Mouse (Mus musculus) heart, embryonic 15.5 days (tissue): ENCODE measurements around the gene Tbcel. TPM values are rescaled to one million over a fixed set of nuclear protein-coding genes. Genes with fewer than 3 reads are reported as not detected.

Source experiments
- ATAC-seq: fragments of 200-750 bp; cut with Nextera tagmentation; replicated peaks from 2 replicates; pipeline ENCODE4 v1.8.0; 2017; ENCODE audit warnings: low read depth, moderate TSS enrichment; ENCODE audit not compliant: insufficient number of reproducible peaks, insufficient read depth, low FRiP score
- H3K27ac ChIP-seq: fragments of 300-500 bp; sonication (generic); 2 replicates; pipeline ENCODE4 v1.5.1; 2015; ENCODE audit warnings: mild to moderate bottlenecking, inconsistent platforms
- H3K27me3 ChIP-seq: fragments of 300-500 bp; sonication (generic); 2 replicates; pipeline ENCODE4 v1.6.1; 2015; ENCODE audit warnings: inconsistent platforms
- H3K36me3 ChIP-seq: fragments of 300-500 bp; sonication (generic); 2 replicates; pipeline ENCODE4 v1.6.1; 2015; ENCODE audit warnings: mild to moderate bottlenecking, inconsistent platforms
- H3K4me1 ChIP-seq: fragments of 300-500 bp; sonication (generic); replicated peaks from 2 replicates; pipeline ENCODE4 v1.6.1; 2015; ENCODE audit warnings: inconsistent platforms
- H3K4me2 ChIP-seq: fragments of 300-500 bp; sonication (generic); 2 replicates; pipeline ENCODE4 v1.6.1; 2015; ENCODE audit warnings: inconsistent platforms, mild to moderate bottlenecking, moderate library complexity
- H3K4me3 ChIP-seq: fragments of 300-500 bp; sonication (generic); 2 replicates; pipeline ENCODE4 v1.5.1; 2015; ENCODE audit warnings: mild to moderate bottlenecking, inconsistent platforms
- H3K9ac ChIP-seq: fragments of 300-500 bp; sonication (generic); 2 replicates; pipeline ENCODE4 v1.6.1; 2015; ENCODE audit warnings: mild to moderate bottlenecking, inconsistent platforms
- H3K9me3 ChIP-seq: fragments of 300-500 bp; sonication (generic); replicated peaks from 2 replicates; pipeline ENCODE4 v1.6.1; 2016; ENCODE audit warnings: inconsistent platforms
- WGBS: fragments of 180-500 bp; shearing (Covaris S2); methylation state at CpG from one replicate; pipeline ENCODE4 v1.1.7; 2015; ENCODE audit warnings: mixed read lengths; 5-methylcytosine and 5-hydroxymethylcytosine counted together
- polyA plus RNA-seq: library from polyadenylated mRNA; unstranded; fragments of >200 nt; fragmentation: Nextera tagmentation; extraction: Ambion mirVana; gene quantifications from 2 replicates; pipeline ENCODE4 v1.2.1, GENCODE M21; 2015

Gene Tbcel
- polyA plus RNA-seq, 1 experiment from 2014 or later = 2.5 TPM

- peak; percentile 77; the same call in 1 of the 2 replicates for ATAC-seq
- WGBS = 47% methylated on average over 8 of the region's 8 CpGs
- peaks cover 17% of the 10 kb centered on the region for H3K4me1 ChIP-seq
- no peak overlapping the region for H3K27ac ChIP-seq
- H3K4me3 ChIP-seq = no peak overlapping the region
- peaks cover 30% of the 10 kb centered on the region for H3K27me3 ChIP-seq
- H3K9ac ChIP-seq = no peak overlapping the region
- no peaks in the 10 kb centered on the region for H3K9me3 ChIP-seq
- no peaks in the 10 kb centered on the region for H3K36me3 ChIP-seq
- H3K4me2 ChIP-seq = 0 out of 2 replicates have a peak overlapping the region, but pooled peaks have one; percentile 11
Measured at GRCm38 (mm10) chr9:42463220-42463989, 44.2 kb downstream of the Tbcel start.

GRCm38 (mm10) chr9:42462585-42463219 lies 44.9 kb downstream of the Tbcel start:
- Histone ChIP-seq H3K27ac (no peak overlapping the region), H3K4me1 (peaks cover 17% of the 10 kb centered on the region), H3K36me3 (no peaks in the 10 kb centered on the region), H3K4me3 (no peak overlapping the region), H3K9ac (no peak overlapping the region), H3K9me3 (no peaks in the 10 kb centered on the region), H3K27me3 (peaks cover 37% of the 10 kb centered on the region), H3K4me2 (no peak overlapping the region)
- 71% methylated on average over 7 of the region's 7 CpGs for WGBS
- ATAC-seq = no peak

GRCm38 (mm10) chr9:42461390-42462108 lies 46.1 kb downstream of the Tbcel start:
- H3K4me3 ChIP-seq = no peak overlapping the region
- H3K27ac ChIP-seq = 0 out of 2 replicates have a peak overlapping the region, but pooled peaks have one; percentile 7
- H3K36me3 ChIP-seq = no peaks in the 10 kb centered on the region
- H3K4me2 ChIP-seq = peak overlapping the region; percentile 9
- ATAC-seq = peak; percentile 75
- H3K27me3 ChIP-seq = peaks cover 44% of the 10 kb centered on the region
- H3K9ac ChIP-seq = no peak overlapping the region
- WGBS = 12% methylated on average over 11 of the region's 11 CpGs
- no peaks in the 10 kb centered on the region for H3K9me3 ChIP-seq
- peaks cover 17% of the 10 kb centered on the region for H3K4me1 ChIP-seq

- no peak overlapping the region for H3K27ac ChIP-seq
- no peak overlapping the region for H3K4me3 ChIP-seq
- peaks cover 17% of the 10 kb centered on the region for H3K4me1 ChIP-seq
- H3K27me3 ChIP-seq = peaks cover 42% of the 10 kb centered on the region
- no peaks in the 10 kb centered on the region for H3K36me3 ChIP-seq
- H3K9me3 ChIP-seq = no peaks in the 10 kb centered on the region
- H3K9ac ChIP-seq = no peak overlapping the region
- 82% methylated on average over 10 of the region's 10 CpGs for WGBS
- no peak for ATAC-seq
- H3K4me2 ChIP-seq = no peak overlapping the region
Measured at GRCm38 (mm10) chr9:42460353-42460752, 47.3 kb downstream of the Tbcel start.

GRCm38 (mm10) chr9:42459736-42460135 lies 47.9 kb downstream of the Tbcel start:
- no peak overlapping the region for H3K9ac ChIP-seq
- no peak overlapping the region for H3K4me2 ChIP-seq
- H3K36me3 ChIP-seq = no peaks in the 10 kb centered on the region
- no peaks in the 10 kb centered on the region for H3K9me3 ChIP-seq
- WGBS = 82% methylated on average over 6 of the region's 6 CpGs
- H3K4me3 ChIP-seq = no peak overlapping the region
- peaks cover 44% of the 10 kb centered on the region for H3K27me3 ChIP-seq
- H3K4me1 ChIP-seq = peaks cover 17% of the 10 kb centered on the region
- no peak overlapping the region for H3K27ac ChIP-seq
- no peak for ATAC-seq

- Histone ChIP-seq H3K4me1 (peaks cover 17% of the 10 kb centered on the region), H3K36me3 (no peaks in the 10 kb centered on the region), H3K27ac (no peak overlapping the region), H3K27me3 (peaks cover 40% of the 10 kb centered on the region), H3K9ac (no peak overlapping the region), H3K9me3 (no peaks in the 10 kb centered on the region), H3K4me3 (no peak overlapping the region), H3K4me2 (no peak overlapping the region)
- ATAC-seq = no peak
- WGBS = 64% methylated on average over 9 of the region's 9 CpGs
Measured at GRCm38 (mm10) chr9:42458741-42459515, 48.7 kb downstream of the Tbcel start.

GRCm38 (mm10) chr9:42457501-42457900 lies 50.1 kb downstream of the Tbcel start:
- 93% methylated on average over 8 of the region's 8 CpGs for WGBS
- Histone ChIP-seq H3K4me2 (no peak overlapping the region), H3K9me3 (no peaks in the 10 kb centered on the region), H3K9ac (no peak overlapping the region), H3K27me3 (peaks cover 40% of the 10 kb centered on the region), H3K36me3 (no peaks in the 10 kb centered on the region), H3K4me3 (no peak overlapping the region), H3K27ac (no peak overlapping the region), H3K4me1 (peaks cover 13% of the 10 kb centered on the region)
- no peak for ATAC-seq

GRCm38 (mm10) chr9:42454364-42454763 lies 53.2 kb downstream of the Tbcel start:
- H3K4me3 ChIP-seq = no peak overlapping the region
- H3K9ac ChIP-seq = no peak overlapping the region
- ATAC-seq = no peak
- H3K27me3 ChIP-seq = peaks cover 28% of the 10 kb centered on the region
- H3K4me2 ChIP-seq = no peak overlapping the region
- H3K36me3 ChIP-seq = no peaks in the 10 kb centered on the region
- no peaks in the 10 kb centered on the region; the same call in 1 of the 2 replicates for H3K4me1 ChIP-seq
- no peak overlapping the region for H3K27ac ChIP-seq
- WGBS = 95% methylated on average over 8 of the region's 8 CpGs
- H3K9me3 ChIP-seq = no peaks in the 10 kb centered on the region

GRCm38 (mm10) chr9:42449043-42449442 lies 58.6 kb downstream of the Tbcel start:
- no peak overlapping the region for H3K9ac ChIP-seq
- no peaks in the 10 kb centered on the region for H3K36me3 ChIP-seq
- H3K9me3 ChIP-seq = no peaks in the 10 kb centered on the region
- H3K4me3 ChIP-seq = no peak overlapping the region
- no peak overlapping the region for H3K4me2 ChIP-seq
- H3K4me1 ChIP-seq = no peaks in the 10 kb centered on the region
- H3K27ac ChIP-seq = no peak overlapping the region
- no peaks in the 10 kb centered on the region; the same call in 1 of the 2 replicates for H3K27me3 ChIP-seq
- no peak for ATAC-seq
- WGBS = 85% methylated on average over 6 of the region's 6 CpGs

- no peak for ATAC-seq
- Histone ChIP-seq H3K9ac (no peak overlapping the region), H3K4me1 (no peaks in the 10 kb centered on the region), H3K27me3 (no peaks in the 10 kb centered on the region), H3K4me3 (no peak overlapping the region), H3K9me3 (no peaks in the 10 kb centered on the region), H3K27ac (no peak overlapping the region), H3K36me3 (peaks cover 8% of the 10 kb centered on the region; the same call in 1 of the 2 replicates), H3K4me2 (no peak overlapping the region)
- WGBS = 89% methylated on average over 8 of the region's 8 CpGs
Measured at GRCm38 (mm10) chr9:42442100-42442499, 65.5 kb downstream of the Tbcel start.

GRCm38 (mm10) chr9:42441234-42441633 lies 66.4 kb downstream of the Tbcel start:
- H3K27me3 ChIP-seq = no peaks in the 10 kb centered on the region
- H3K4me3 ChIP-seq = no peak overlapping the region
- peaks cover 8% of the 10 kb centered on the region; the same call in 1 of the 2 replicates for H3K36me3 ChIP-seq
- H3K4me1 ChIP-seq = no peaks in the 10 kb centered on the region
- no peak for ATAC-seq
- 94% methylated on average over 2 of the region's 2 CpGs for WGBS
- H3K4me2 ChIP-seq = no peak overlapping the region
- no peak overlapping the region for H3K9ac ChIP-seq
- H3K9me3 ChIP-seq = no peaks in the 10 kb centered on the region
- no peak overlapping the region for H3K27ac ChIP-seq
